Mouse (Mus musculus): ENCODE data around the gene Mvb12b. TPM values are rescaled to one million over a fixed set of nuclear protein-coding genes. Genes with fewer than 3 reads are reported as not detected.

Gene Mvb12b
- 32.1 and 70.7 TPM in 2 replicates for polyA plus RNA-seq (2021; fragmentation: Nextera tagmentation)
- long read RNA-seq, experiment 1, full-length matches to known transcripts, result 11 of 23 reads
- long read RNA-seq, experiment 1, partial matches to known transcripts, result 1 of 23 reads
- long read RNA-seq, experiment 1, other reads (novel, unspliced or antisense), result 11 of 23 reads
- long read RNA-seq, experiment 2, full-length matches to known transcripts, result 3 of 11 reads
- long read RNA-seq, experiment 2, partial matches to known transcripts, result 0 of 11 reads
- long read RNA-seq, experiment 2, other reads (novel, unspliced or antisense), result 8 of 11 reads

DNA sequence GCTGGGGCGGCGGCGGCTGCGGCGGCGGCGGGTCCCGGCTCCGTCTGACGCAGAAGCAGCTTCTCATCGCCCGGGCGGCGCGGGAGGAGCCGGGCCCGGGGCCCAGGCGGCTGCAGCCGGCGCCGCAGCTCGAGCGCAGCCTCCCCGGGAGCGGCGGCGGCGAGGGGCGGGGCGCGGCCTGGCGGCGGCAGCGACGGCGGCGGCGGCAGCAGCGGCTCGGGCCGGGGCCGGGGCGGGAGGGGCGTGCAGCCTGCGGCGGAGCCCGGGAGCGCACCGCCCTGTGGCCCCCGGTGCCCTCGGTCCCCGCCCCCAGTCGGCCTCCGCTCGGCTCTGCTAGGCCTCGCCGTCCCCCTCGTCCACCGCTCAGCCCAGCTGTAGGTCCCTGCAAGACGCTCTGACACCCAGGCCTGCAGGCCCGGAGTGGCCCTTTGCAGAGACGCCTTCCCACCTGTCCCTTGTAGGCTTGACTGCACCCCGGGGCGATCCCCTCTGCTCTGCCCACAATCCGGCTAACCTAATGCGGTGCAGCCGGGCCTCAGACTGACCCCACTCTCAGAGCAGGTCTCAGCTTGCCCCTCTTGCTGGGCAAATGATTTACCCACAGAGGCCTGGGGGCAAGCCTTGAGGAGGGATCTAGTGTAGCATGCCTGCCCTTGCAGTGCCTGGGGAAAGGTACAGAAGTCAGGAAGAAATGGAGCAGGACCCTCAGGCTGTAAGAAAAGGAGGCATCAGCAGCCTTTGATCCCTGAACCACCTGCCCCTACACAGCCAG, at the start of gene Mvb12b:
Gene Mvb12b, minus strand, starts transcription at position 619 of the 772 bp plus-strand sequence.

Other genes with a start within 250 kb of the Mvb12b start
- gene Lmx1b, start 247.4 kb downstream of the Mvb12b start, polyA plus RNA-seq (2021; fragmentation: Nextera tagmentation), result 0.06 TPM in 1 of 2 replicates, not detected in the other